Mouse (Mus musculus) E14TG2a.4 (cell line): ENCODE data around the gene Atp4a.

Source experiments
- H3K27me3 ChIP-seq: 2 replicates; pipeline ENCODE4 v1.6.1; 2014; ENCODE audit warnings: low read length, control low read depth; ENCODE audit not compliant: insufficient read depth
- H3K36me3 ChIP-seq: 2 replicates; pipeline ENCODE4 v1.6.1; 2014; ENCODE audit warnings: low read length, control low read depth; ENCODE audit not compliant: insufficient read depth
- H3K4me1 ChIP-seq: replicated peaks from 2 replicates; pipeline ENCODE4 v1.6.1; 2014; ENCODE audit warnings: low read depth, low read length, control low read depth
- H3K4me3 ChIP-seq: replicated peaks from 2 replicates; pipeline ENCODE4 v1.5.1; 2014; ENCODE audit warnings: mild to moderate bottlenecking, low read length
- H3K9me3 ChIP-seq: 2 replicates; pipeline ENCODE4 v1.6.1; 2014; ENCODE audit warnings: low read length, control low read depth
- CTCF ChIP-seq: conservative IDR thresholded peaks from 2 replicates; pipeline ENCODE4 v1.5.1; 2014; ENCODE audit warnings: low read length
- NANOG ChIP-seq: IDR thresholded peaks from 2 replicates; pipeline ENCODE4 v1.6.1; 2014; ENCODE audit warnings: borderline replicate concordance, low read length, mixed read lengths
- POU5F1 ChIP-seq: IDR thresholded peaks from 2 replicates; pipeline ENCODE4 v1.6.1; 2014; ENCODE audit warnings: low read length, borderline replicate concordance

Atp4a gene

GRCm38 (mm10) chr7:30765173-30765572, 53.2 kb downstream of the Atp4a start:
- H3K36me3 ChIP-seq: no peaks in the 10 kb centered on the region
- no peak overlapping the region for H3K4me3 ChIP-seq
- peaks cover 64% of the 10 kb centered on the region for H3K27me3 ChIP-seq
- H3K9me3 ChIP-seq: no peaks in the 10 kb centered on the region
- TF ChIP-seq NANOG (no peak), CTCF (no peak), POU5F1 (no peak)
- peaks cover 52% of the 10 kb centered on the region for H3K4me1 ChIP-seq

- Histone ChIP-seq H3K27me3 (peaks cover 69% of the 10 kb centered on the region), H3K36me3 (no peaks in the 10 kb centered on the region), H3K4me1 (peaks cover 55% of the 10 kb centered on the region), H3K9me3 (no peaks in the 10 kb centered on the region), H3K4me3 (no peak overlapping the region)
- peak; percentile 16; the same call in 1 of the 2 replicates for TF ChIP-seq CTCF
- no peak for TF ChIP-seq POU5F1
Measured at GRCm38 (mm10) chr7:30766408-30766807, 54.4 kb downstream of the Atp4a start.

GRCm38 (mm10) chr7:30769236-30769635, 57.2 kb downstream of the Atp4a start:
- Histone ChIP-seq H3K4me1 (peaks cover 40% of the 10 kb centered on the region), H3K36me3 (no peaks in the 10 kb centered on the region), H3K27me3 (peaks cover 58% of the 10 kb centered on the region), H3K9me3 (peaks cover 6% of the 10 kb centered on the region; the same call in 1 of the 2 replicates), H3K4me3 (no peak overlapping the region)
- TF ChIP-seq POU5F1 (no peak), NANOG (no peak), CTCF (no peak)
